Comparison of ENCODE assay signal across 9 mouse cellular contexts in genomic region chr16:22656533-22657444, GRCm38 (mm10). TPM values are rescaled to one million over a fixed set of nuclear protein-coding genes. Genes with fewer than 3 reads are reported as not detected.
A peak's percentile ranks its signal among the peaks of the same experiment; 100 is the strongest.
DNase-seq lines count a peak whose midpoint lies in the region; ATAC-seq and TF ChIP-seq lines count a peak whose summit lies in the region.
"Had no signal": no experiment of that assay in that cellular context is flagged by ENCODE, and none has a peak within 500 bp of the region (broad histone marks: within the 10 kb centered on the region; RNA-seq: fewer than 3 reads in every experiment).

Gene Dgkg (minus strand): TSS chr16:22657221.

- H3K9me3 ChIP-seq in hindbrain, postnatal 0 days (ENCODE audit: low read length): no peaks in the 10 kb centered on the region

- peak within 1 kb of the TSS; percentile 58 for H3K4me3 ChIP-seq in hindbrain, postnatal 0 days (ENCODE audit: low read length)
- H3K4me3 ChIP-seq: erythroblast, embryonic 14.5 days had no signal

- no peak within 1 kb of the TSS for H3K27ac ChIP-seq in hindbrain, postnatal 0 days

- WGBS in hindbrain, postnatal 0 days: 1% methylated on average over 57 of the region's 63 CpGs

- H3K9ac ChIP-seq in hindbrain, postnatal 0 days (replicated peaks; ENCODE audit: low read length): peak within 1 kb of the TSS; percentile 50

- 0 out of 2 replicates have a peak, but pooled peaks cover 12% of the 10 kb centered on the region for H3K27me3 ChIP-seq in hindbrain, postnatal 0 days (ENCODE audit: insufficient read depth, low read length)

- no peaks in the 10 kb centered on the region for H3K4me1 ChIP-seq in hindbrain, postnatal 0 days (ENCODE audit: insufficient read depth, low read length)

- H3K4me2 ChIP-seq in hindbrain, postnatal 0 days (ENCODE audit: low read depth, low read length): peak within 1 kb of the TSS; percentile 74

- no peak for TF ChIP-seq CTCF in hindbrain, postnatal 0 days (IDR thresholded peaks at IDR 0.05; ENCODE audit: low read depth)

- DNase-seq in R1 (ENCODE audit: low read depth, low spot score): peak; percentile 45
- peak; percentile 63 to 67 for DNase-seq in cerebellum, postnatal 14 days
- DNase-seq in gastrocnemius, postnatal 10 days: peak; percentile 27
- DNase-seq in hindbrain, postnatal 0 days (ENCODE audit: low spot score): peak; percentile 61
- peak; percentile 36 to 66 for DNase-seq in left cerebral cortex, adult 9 months (ENCODE audit: low spot score in 2 of 2)
- DNase-seq in lung, postnatal 4 days: peak; percentile 61 to 74
- DNase-seq in right cerebral cortex, postnatal 14 days: peak; percentile 49
- no peak for DNase-seq in ovary, postnatal 10 days (ENCODE audit: low spot score)

- no peaks in the 10 kb centered on the region for H3K36me3 ChIP-seq in hindbrain, postnatal 0 days (ENCODE audit: insufficient read depth, low read length)

- ATAC-seq in hindbrain, postnatal 0 days: peak; percentile 73

RNA-seq across cellular contexts. Expression of gene Dgkg, which starts in this region (rescaled TPM):
- under 1 TPM; 0.82 to 0.88 TPM for total RNA-seq in gastrocnemius, postnatal 10 days (2021)
- total RNA-seq in hindbrain, postnatal 0 days (2014; rRNA removed): 10.3 and 12.5 TPM in 2 replicates
- polyA plus RNA-seq in hindbrain, postnatal 0 days (2015; fragmentation: Nextera tagmentation; extraction: Ambion mirVana): 6.1 and 6.5 TPM in 2 replicates
- polyA plus RNA-seq: erythroblast, embryonic 14.5 days had no signal

Comparison
In these comparisons a context has a peak if more than half of its experiments do, and no peak if none do; other contexts are left out.
1. Peak in DNase-seq in gastrocnemius, postnatal 10 days; RNA of the gene not detected or under 1 TPM.